Mouse (Mus musculus) small intestine, adult 2 months (tissue): ENCODE data around the gene Sept8. TPM values are rescaled to one million over a fixed set of nuclear protein-coding genes. Genes with fewer than 3 reads are reported as not detected.

Experiments
- H3K27ac ChIP-seq: fragments of 200-500 bp; 2 replicates; pipeline ENCODE4 v1.5.1; 2012; ENCODE audit warnings: low read depth, low read length, control low read depth, inconsistent platforms; ENCODE audit not compliant: insufficient read depth
- H3K27me3 ChIP-seq: fragments of 200-500 bp; 2 replicates; pipeline ENCODE4 v1.6.1; 2012; ENCODE audit warnings: mild to moderate bottlenecking, moderate library complexity, low read length, inconsistent platforms; ENCODE audit not compliant: control insufficient read depth, insufficient read depth
- H3K36me3 ChIP-seq: fragments of 200-500 bp; 2 replicates; pipeline ENCODE4 v1.6.1; 2012; ENCODE audit warnings: mild to moderate bottlenecking, low read length, control low read depth, inconsistent platforms; ENCODE audit not compliant: control insufficient read depth, insufficient read depth
- H3K4me1 ChIP-seq: fragments of 200-500 bp; 2 replicates; pipeline ENCODE4 v1.6.1; 2012; ENCODE audit warnings: low read length, inconsistent platforms, mixed read lengths; ENCODE audit not compliant: control insufficient read depth, insufficient read depth, insufficient read length
- H3K4me3 ChIP-seq: fragments of 200-500 bp; 2 replicates; pipeline ENCODE4 v1.5.1; 2012; ENCODE audit warnings: low read depth, mild to moderate bottlenecking, control low read depth, inconsistent platforms, low read length, moderate library complexity
- CTCF ChIP-seq: fragments of 200-500 bp; IDR thresholded peaks from 2 replicates; pipeline ENCODE4 v1.5.1; 2012; ENCODE audit warnings: low read depth, mild to moderate bottlenecking, control low read depth, inconsistent platforms, low read length, moderate library complexity, mixed read lengths; ENCODE audit not compliant: insufficient replicate concordance, insufficient read length; ENCODE audit errors: extremely low read depth
- POLR2A ChIP-seq: fragments of 200-500 bp; IDR thresholded peaks from 2 replicates; pipeline ENCODE4 v1.6.1; 2012; ENCODE audit warnings: low read depth, mild to moderate bottlenecking, control low read depth, inconsistent platforms, low read length, moderate library complexity
- WGBS: fragments of 180-500 bp; shearing (Covaris S2); methylation state at CpG from one replicate; pipeline ENCODE4 v1.1.7; 2018; 5-methylcytosine and 5-hydroxymethylcytosine counted together
- polyA plus RNA-seq: library from polyadenylated mRNA; depleted of rRNA; stranded (reverse); fragments of >200 nt; gene quantifications from 2 replicates; pipeline ENCODE4 v1.2.3, GENCODE M21; 2012

Gene Sept8
- polyA plus RNA-seq, 1 experiment = 9.7 TPM

DNA sequence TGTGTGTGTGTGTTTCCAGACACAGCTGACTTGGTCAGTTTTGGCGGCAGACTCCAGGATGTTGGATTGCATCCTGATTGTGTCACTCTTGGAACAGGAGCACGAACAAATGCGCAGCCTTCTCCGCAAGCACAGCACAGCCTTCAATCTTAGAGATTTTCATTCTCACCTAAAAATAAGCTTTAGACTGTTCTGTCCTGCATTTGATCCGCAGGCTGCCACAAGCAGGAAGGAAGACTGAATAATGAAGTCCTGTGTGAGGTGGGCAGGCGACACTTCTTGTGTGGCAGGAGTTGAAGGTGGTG, 10.1 kb downstream of the Sept8 start:
- no peaks in the 10 kb centered on the region for H3K4me1 ChIP-seq
- H3K27ac ChIP-seq = no peak overlapping the region
- peaks cover 9% of the 10 kb centered on the region for H3K36me3 ChIP-seq
- TF ChIP-seq POLR2A (no peak), CTCF (no peak)
- WGBS = 66% methylated on average over 6 of the region's 6 CpGs
- no peaks in the 10 kb centered on the region for H3K27me3 ChIP-seq
- no peak overlapping the region for H3K4me3 ChIP-seq

DNA sequence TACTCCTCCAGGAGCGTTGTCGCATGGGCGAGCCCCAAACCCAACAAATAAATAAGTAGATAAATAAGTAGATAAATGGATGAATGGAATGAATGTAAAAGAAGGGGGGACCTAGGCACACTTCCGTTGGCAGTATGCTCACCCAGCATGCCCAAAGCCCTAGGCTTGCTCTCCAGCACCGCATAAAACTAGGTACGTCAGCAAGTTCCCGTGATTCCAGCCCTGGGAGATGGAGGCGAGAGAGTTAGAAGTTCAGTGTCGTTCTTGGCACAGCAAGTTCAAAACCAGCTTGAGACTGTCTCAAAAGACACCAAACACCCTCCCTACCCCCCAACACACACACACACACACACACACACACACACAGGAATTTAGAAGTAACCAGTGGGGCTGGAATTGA, 10.9 kb downstream of the Sept8 start:
- Histone ChIP-seq H3K4me3 (no peak overlapping the region), H3K27me3 (no peaks in the 10 kb centered on the region), H3K27ac (no peak overlapping the region), H3K4me1 (no peaks in the 10 kb centered on the region), H3K36me3 (peaks cover 16% of the 10 kb centered on the region)
- 90% methylated on average over 9 of the region's 9 CpGs for WGBS
- TF ChIP-seq POLR2A = no peak
- TF ChIP-seq CTCF = no peak

DNA sequence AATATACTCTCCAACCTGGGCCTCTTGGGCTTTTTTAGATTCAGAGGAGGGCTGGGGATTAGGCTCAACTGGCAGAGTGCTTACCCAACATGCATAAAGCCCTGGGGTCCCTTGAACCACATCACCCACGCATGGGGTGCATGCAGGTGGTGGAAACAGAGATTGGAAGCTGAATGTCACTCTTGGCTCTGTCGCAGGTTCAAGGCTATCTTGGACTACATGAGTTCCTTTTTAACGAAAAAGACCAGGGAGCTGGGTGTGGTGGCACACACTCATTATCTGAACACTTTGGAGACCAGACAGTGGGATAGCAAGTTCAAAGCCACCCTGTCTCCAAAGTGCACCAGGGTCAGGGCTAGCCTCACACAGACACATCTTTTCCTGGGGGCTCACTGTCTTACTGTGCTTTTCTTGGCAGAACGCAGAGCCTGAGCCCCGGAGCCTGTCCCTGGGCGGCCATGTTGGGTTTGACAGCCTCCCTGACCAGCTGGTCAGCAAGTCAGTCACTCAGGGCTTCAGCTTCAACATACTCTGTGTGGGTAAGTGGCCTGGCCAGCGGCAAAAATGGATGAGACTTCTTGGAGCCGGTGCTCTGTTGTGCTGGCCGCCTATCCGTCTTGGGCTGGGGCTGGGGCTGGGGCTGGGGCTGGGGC, 12.6 kb downstream of the Sept8 start:
- Histone ChIP-seq H3K27me3 (no peaks in the 10 kb centered on the region), H3K4me1 (no peaks in the 10 kb centered on the region), H3K27ac (no peak overlapping the region), H3K36me3 (peaks cover 24% of the 10 kb centered on the region), H3K4me3 (no peak overlapping the region)
- WGBS = 94% methylated on average over 10 of the region's 10 CpGs
- TF ChIP-seq CTCF (no peak), POLR2A (no peak)

DNA sequence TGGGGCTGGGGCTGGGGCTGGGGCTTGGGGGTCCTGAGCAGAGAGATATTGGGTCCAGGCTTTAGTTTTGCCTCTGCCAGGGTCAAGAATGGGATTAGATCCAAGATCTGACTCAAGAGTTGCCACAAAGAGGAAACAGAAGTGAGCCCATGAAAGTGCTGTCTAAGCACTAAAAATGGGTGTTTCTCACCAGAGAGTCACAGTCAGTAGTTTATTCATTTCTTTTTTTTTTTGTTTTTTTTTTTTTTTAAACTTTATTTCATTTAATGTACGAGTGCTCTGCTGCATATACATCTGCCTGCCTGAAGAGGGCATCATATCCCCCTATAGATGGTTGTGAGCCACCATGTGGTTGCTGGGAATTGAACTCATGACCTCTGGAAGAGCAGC, 13.2 kb downstream of the Sept8 start:
- H3K4me3 ChIP-seq = no peak overlapping the region
- H3K27ac ChIP-seq = no peak overlapping the region
- TF ChIP-seq POLR2A = no peak
- TF ChIP-seq CTCF = no peak
- no peaks in the 10 kb centered on the region for H3K4me1 ChIP-seq
- H3K27me3 ChIP-seq = no peaks in the 10 kb centered on the region
- WGBS = 94% methylated on average over 1 of the region's 1 CpGs
- H3K36me3 ChIP-seq = peaks cover 27% of the 10 kb centered on the region

DNA sequence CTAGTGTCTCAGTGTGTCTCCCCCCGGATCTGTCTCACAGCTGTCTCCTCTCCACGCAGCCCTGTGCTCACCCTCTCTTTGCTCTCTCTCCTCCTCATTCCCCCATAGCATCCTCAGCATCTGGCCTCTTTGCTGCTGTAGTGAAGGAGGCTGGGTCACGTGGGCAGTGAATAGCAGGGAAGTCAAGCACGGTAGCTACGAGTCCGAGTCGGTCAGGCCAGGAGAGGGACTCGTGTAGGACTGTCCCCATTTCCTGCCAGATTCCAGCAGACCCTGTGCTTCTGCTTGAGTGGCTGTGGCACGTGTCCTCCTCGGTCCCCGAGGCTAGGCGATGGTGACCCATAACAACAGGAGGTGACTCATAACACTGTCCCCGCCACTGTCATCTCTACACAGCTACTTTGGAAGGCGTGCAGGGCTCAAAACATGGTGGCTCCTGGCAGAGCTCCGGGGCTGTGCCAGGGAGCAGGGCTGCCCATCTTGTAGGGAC, 20.0 kb downstream of the Sept8 start:
- no peaks in the 10 kb centered on the region for H3K27me3 ChIP-seq
- H3K27ac ChIP-seq = no peak overlapping the region
- 87% methylated on average over 15 of the region's 15 CpGs for WGBS
- H3K4me3 ChIP-seq = no peak overlapping the region
- peaks cover 34% of the 10 kb centered on the region for H3K36me3 ChIP-seq
- TF ChIP-seq CTCF = no peak
- no peak for TF ChIP-seq POLR2A
- H3K4me1 ChIP-seq = no peaks in the 10 kb centered on the region

DNA sequence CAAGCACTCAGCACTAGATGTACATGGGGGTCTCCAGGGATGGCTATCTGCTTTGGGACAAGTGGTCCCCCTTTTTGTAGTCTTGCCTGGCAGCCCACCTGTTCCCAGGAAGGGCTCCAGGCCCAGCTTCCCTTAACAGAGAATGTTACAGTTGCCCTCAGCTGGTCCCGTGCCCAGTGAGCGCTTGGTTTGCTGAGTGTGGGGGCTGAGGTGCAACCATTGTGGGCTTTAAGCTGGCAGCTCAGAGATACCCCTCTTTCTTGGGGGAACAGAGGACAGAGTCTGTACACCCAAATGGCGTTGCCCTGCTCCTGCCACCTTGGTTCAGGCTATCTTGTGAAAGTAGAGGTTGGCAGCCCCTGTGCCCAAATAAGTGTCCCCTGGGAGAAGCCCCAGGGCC, 21.3 kb downstream of the Sept8 start:
- Histone ChIP-seq H3K4me3 (no peak overlapping the region), H3K27ac (no peak overlapping the region), H3K4me1 (no peaks in the 10 kb centered on the region), H3K36me3 (peaks cover 22% of the 10 kb centered on the region), H3K27me3 (no peaks in the 10 kb centered on the region)
- TF ChIP-seq CTCF (no peak), POLR2A (no peak)
- 93% methylated on average over 3 of the region's 3 CpGs for WGBS

DNA sequence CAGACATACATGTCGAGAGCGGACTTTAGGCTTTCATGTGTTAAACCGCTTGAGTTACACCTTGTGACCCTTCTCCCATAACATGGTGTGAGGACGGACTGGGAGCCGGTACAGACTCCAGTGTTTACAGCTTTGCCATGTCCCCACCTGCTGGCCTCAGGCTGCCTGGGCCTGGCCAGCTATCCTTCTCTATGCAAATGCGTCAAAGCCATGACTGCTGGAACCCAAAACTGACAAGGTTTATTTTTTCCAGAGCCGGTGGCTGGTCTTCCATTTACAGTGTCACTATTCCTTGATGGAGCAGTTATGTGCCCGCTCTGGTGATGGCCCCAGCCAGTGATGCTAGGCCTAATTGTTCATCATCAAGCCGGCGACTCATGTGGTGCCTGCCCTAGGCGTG, 22.2 kb downstream of the Sept8 start:
- Histone ChIP-seq H3K27ac (no peak overlapping the region), H3K4me1 (no peaks in the 10 kb centered on the region), H3K27me3 (no peaks in the 10 kb centered on the region), H3K4me3 (no peak overlapping the region), H3K36me3 (peaks cover 19% of the 10 kb centered on the region)
- WGBS = 86% methylated on average over 11 of the region's 11 CpGs
- no peak for TF ChIP-seq POLR2A
- TF ChIP-seq CTCF = no peak
